Mouse (Mus musculus) c-Kit-positive CD71-negative TER-119-negative erythroid progenitor cells, embryonic 14.5 days (primary cell): ENCODE measurements around the gene B4galt1.
A peak's percentile ranks its signal among the peaks of the same experiment; 100 is the strongest.
"Not testable (repeated sequence)": the region's sequence is repeated elsewhere in the genome, so short reads cannot be mapped to it uniquely, and the experiment has no call there.

ENCODE experiments used
- DNase-seq: peaks from one replicate; pipeline ENCODE4 v3.0.0-alpha.2; 2013; ENCODE audit warnings: low read depth

The B4galt1 gene

DNA sequence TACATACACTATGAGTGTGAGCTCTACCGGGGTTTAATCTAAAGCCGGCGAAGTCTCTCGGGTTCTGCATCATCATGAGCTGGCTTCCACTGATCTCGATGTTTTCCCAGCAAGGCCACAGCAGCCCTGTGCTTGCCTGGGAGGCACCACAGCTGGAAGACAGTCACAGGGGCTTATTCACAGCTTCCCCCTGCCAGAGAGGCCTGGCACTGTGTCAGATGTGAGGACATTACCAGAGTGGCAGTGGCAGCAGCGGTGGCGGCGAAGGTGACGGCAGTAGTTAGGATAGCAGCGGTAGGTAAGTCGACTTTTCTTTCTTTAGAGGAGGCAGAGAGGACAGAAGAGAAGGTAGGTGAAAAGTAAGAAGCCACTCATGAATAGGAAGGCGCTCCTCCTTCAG is 35.9 kb downstream of the B4galt1 start:
- DNase-seq: no peak

DNA sequence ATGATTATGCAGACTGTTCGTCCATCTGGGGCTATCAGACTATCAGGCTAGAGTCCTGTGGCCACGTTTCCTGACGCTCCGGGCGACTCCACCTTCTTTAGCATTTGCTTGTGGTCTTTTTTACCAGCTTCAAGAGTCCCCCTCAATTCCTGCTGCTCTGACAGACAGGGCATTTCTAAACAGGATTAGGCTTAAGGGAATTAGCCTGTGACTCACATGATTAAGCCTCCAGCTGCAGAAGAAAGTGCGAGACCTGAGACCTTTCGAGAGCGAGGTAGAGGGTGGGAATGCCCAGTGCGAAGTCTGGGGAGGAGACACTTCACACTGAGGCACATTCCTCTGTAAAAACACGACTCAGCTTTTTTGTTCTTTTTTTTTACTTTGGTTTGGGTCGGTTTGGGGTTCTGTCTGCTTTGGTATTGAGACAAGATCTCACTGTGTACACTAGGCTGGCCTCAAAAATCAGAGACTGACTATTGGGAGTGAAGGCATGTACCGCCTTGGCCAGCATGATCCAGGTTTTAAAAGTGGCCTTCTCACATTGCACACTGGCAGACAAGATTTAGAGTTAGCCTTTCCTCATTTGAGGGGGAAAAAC is 37.9 kb downstream of the B4galt1 start:
- no peak for DNase-seq

DNA sequence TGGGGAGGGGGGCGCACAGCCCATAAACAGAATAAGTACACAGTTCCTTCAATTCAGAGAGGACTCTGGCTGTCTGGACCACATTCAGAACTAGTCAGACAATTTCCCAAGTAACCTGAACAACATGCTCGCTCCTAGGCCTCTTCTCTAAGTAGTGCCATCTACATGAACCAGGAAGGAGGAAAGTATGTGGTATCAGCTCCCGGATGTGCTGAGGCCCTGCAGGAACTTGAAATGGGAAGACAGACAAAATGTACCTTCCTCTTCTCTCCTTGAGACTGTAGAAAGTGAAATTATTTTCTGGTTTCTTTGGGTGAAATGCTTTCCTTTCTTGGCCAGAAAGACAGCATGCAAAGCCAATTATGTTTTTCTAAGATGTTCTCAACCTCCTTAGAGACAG is 38.7 kb downstream of the B4galt1 start:
- no peak for DNase-seq

DNA sequence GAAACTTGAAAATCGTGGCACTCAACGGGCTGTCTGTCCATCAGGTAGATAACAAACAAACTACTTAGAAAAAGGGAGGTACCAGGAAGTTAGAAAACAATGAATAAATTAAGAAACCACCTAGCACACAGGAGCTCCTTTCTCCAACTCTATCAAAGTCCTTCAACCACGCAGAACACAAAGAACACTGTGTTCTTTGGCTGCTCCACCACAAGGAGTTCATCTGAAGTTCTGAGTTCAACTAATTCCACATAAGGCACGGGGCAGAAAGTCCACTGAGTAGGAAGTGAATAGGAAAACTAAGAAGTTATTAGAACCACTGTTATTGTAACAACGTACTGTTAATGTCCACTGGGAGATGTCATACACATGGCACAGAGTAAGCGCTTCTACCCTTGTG is 39.4 kb downstream of the B4galt1 start:
- DNase-seq: no peak

DNA sequence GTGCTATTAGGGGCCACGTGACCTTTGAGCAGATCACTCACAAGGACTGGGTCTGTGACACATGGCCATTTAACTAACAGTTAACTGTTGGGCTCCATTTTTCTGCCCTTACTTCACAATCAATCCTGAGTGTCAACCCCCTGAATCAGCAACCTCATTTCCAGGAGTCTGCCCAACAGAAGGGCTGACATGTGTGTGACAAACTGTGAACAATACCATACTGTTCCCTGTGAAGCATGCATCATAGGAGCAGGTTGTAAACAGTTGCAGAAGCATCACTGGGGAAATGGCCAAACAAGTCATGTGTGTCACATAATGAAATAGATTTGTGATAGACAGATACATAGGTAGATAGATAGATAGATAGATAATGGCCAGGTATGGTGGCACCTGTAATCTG is 40.9 kb downstream of the B4galt1 start:
- no peak for DNase-seq

DNA sequence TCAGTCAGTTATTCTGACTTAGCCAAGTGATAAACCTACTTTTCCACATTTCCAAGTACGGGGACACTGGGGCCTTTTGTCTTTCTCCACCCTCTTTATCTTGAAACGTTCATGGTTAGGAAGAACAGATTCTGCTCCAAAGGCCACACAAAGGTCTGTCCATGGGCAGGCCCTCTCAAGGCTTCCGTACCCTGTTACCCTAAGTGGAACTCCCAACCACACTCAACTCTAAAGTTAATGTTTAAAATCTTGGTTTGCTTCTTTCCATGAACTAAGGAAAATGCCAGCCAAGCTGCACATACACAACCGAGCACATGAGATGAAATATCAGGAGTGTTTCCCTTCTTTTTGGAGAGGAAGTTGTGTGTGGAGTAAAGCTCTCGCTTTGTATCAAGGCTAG is 43.3 kb downstream of the B4galt1 start:
- no peak for DNase-seq

DNA sequence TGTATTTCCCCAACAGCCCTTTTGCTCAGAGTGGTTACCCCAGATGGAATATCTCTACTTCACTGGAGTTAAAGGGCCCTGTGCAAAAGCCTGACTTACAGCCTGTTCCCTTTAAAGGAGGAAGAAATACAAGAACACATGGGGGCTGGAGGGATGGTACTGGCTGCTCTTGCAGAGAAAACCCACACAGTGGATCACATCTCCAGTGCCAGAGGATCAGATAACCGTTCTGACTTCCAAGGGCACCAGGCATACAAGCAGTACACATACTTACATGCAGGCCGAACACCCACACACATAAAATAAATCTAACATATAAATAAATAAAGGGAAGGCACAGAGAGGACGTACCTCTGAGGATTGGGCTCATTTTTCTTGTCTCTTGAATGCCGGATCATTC is 46.4 kb downstream of the B4galt1 start:
- DNase-seq: no peak

DNA sequence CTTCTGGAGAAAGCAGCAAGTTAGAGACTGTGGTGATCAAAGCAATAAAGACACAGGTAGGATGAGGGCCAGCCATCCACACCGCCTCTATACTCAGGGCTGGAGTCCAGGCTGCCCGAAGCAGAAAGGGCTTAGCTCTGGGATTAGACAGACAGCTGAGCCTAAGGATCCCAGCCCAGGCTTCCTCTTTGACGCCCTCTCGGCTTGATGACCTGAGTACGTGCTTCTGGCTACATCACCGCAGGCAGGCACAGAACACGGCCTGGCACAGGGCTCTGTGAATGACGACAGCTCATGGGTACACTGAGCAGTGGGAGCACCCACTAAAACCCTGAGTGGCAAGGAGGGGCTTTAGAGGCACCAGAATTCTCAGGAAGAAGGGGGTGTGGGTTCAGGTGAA is 48.4 kb downstream of the B4galt1 start:
- no peak for DNase-seq

DNA sequence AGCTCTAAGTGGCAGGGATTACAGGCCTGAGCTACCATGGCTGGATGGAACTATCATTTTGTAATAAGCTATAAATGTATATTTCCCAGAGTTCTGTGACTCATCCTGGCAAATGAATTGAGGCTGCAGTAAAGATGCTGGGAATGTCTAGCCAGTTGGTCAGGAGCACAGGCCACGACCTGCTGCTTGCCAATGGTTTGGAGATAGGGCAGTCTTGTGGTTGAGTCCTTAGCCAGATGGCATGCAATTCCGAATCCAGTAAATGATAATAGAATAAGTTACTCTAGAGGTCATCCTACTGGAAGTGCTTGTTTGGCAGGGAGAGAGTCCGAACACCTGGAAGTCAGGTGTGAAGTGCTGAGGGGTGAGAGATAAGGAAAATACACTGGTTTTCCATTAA is 51.0 kb downstream of the B4galt1 start:
- DNase-seq: no peak

DNA sequence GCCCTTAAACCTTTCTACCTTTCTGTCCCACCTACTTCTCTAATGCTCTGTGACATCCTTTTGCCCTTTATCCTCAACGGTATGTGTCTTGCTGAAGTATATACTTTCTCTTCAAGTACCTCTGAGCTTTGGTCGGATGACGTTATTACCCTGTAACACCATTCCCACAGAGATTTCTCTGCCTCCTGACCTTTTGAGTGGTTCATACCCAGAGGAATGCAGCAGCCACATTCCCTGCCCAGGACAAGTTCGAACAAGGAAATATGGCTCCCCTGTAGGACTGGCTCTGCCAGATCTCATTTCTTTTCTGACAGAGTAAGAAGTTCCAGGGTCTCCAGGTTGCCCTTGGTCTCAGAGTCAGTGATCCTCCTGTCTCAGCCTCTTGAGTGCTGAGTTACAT is 51.9 kb downstream of the B4galt1 start:
- no peak for DNase-seq

DNA sequence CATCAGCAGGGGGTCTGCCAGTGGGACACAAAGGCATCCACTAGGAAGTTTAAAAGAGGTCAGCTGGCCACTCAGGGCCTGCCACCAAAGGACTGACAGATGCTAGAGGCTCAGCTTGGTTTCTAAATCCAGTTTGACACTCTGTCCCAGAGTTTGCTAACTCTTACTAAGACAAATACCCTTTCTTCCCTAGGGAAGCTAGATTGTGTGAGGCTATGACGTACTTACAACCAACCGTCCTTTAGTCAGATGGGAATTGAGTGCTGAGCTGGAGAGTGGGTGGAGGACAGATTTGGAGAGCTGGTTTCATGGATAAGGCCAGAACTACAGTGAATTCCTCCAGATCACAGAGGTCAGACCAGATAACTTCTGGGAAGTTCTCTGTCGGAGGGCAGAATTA is 52.9 kb downstream of the B4galt1 start:
- no peak for DNase-seq

DNA sequence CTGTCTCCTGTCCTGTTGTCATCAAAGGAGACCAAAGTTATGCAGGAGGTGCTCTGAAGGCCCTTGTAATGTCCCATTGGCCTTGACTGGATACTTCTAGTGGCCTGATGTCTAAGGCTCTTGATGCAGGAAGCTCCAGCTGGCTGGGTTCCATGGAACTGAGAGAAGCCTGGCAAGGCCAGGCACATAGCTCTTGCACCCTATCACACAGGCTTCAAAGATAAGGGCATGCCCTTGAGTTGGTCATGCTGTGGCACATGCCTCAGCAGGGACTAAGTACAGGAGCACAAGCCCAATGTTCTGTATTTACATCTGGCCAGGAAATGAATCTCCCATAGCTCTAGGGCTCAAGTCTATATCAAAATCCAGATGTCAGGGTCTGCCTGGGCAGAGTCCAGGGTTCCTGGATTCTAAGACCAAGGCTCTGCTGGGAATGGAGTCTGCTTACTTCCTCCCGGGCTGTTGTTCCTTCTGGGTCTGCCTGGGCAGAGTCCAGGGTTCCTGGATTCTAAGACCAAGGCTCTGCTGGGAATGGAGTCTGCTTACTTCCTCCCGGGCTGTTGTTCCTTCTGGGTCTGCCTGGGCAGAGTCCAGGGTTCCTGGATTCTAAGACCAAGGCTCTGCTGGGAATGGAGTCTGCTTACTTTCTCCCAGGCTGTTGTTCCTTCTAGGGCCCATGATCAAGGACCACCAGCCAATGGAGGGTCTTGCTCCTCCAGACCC is 54.8 kb downstream of the B4galt1 start:
- not testable (repeated sequence) for DNase-seq

DNA sequence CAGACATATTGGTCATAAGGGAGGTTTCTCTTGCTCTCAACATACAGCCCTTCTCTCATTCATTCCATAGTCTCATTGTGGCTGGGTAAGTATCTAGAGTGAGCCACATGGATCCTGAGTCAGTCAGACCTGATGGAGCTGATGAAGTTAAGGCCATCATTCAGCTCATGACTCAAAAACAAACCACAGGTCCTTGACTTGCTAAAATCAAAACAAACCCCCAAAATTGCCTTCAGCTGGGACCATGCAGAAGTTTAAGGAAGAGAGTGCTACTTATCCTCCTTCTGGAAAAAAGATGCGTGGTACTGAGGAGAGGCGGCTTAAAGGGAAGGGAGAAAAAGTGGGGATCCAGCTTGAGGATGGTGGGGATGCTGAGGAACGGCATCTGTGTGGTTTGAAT is 58.0 kb downstream of the B4galt1 start:
- DNase-seq: no peak

DNA sequence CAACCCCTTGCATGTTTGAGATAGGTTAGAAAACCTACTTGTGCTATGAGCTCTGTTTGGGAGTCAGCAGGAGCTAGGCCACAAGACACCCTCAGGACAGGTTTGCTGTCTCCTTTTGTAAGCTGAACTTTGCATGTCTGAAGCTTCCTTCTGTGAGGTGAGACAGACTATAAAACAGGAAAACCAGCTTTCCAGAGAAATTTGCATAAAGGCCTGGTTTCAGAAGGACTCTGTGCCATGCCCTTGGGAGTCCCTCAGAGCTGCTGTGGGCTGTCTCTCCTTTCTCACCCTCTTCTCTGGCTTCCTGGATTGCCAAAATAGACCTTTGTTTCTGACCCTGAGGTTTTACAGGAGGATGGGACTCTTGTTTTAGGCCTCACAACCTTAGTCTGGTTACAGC is 59.5 kb downstream of the B4galt1 start:
- no peak for DNase-seq

DNA sequence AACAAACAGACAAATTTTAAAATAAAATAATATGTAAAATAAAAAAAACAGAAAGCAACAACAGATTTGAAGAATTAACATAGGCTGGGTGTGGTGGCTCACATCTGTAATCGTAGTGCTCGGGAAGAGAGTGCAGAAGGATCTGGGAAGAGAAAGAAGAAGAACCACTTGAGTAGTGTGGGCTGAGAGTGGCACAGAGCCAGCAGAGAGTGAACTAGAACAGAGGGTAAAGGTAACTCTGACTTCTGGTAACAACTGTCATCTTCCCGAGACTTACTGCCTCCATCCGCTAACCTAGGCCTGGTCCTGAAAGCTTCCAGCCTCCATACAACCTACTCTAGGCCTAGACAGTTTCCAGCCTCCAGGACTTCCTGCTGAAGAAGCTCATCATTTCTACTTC is 62.6 kb downstream of the B4galt1 start:
- DNase-seq: no peak

DNA sequence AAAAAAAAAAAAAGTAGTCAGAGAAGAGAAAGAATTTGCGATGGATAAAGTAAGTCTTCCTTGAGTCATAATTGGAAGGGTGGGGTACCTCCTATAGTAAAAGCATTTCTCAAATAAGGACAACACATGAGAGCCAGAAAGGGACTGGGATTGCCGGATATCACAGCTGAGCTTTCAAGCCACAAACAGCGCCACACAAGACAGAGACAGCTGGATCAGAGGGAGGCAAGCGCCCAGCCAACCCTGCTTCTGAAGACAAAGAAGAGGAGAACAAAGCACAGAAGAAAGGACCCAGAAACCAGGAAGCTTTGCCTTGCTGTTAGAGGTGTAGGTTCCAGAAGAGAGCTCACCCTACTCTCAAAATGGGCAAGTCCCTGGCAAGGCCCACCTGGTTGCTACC is 67.2 kb downstream of the B4galt1 start:
- DNase-seq: no peak

DNA sequence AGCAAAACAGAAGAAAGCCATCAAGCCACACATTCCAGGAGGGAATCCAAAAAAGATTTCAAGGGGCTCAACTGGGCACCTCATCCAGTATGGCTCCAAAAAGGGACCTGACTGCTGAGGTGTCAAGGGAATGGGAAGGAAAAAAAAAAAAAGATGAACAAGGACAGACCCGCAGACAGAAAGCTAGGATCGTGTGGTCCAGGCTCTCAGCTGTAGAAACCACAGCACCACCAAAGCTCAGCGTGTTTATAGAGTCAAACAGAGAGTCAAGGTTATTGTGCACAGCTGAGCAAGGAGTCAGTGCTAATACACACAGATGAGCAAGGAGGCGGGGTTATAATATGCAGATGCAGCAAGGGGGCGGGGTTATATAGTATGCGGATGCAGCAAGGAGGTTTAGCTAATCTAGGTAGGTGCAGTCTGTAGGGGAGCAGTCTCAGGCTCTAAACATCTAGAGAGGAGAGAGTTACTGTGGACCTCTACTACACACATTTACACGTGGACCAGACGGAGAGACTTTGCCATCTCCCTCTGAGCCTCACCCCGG is 68.1 kb downstream of the B4galt1 start:
- no peak for DNase-seq

DNA sequence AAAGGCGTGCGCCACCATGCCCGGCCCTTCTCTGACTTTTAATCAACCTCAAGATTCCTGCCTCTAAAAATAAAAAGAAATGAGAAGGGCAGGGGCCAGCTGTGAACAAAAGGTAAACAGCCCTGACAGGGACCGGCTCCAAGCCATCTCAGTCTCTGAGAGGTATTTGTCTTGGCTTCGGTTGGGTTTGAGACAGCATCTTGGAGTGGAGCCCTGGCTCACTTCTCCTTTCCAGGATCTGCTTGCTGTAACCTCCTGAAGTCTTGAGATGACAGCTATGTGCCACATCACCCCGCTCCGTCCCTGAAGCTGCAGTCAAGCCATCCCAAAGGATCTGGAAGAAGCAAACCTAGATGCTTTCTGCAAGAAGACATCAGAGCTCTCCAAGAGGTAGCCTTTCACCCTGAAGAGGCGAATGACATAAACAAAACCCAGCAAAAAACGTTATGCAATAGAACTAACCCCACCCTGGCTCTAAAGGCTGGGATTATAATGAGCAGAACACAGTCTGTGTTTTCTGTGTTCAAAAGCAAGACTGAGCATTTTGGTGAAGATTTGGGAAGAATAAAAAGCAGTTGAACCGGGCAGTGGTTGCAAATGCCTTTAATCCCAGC is 69.1 kb downstream of the B4galt1 start:
- DNase-seq: no peak

DNA sequence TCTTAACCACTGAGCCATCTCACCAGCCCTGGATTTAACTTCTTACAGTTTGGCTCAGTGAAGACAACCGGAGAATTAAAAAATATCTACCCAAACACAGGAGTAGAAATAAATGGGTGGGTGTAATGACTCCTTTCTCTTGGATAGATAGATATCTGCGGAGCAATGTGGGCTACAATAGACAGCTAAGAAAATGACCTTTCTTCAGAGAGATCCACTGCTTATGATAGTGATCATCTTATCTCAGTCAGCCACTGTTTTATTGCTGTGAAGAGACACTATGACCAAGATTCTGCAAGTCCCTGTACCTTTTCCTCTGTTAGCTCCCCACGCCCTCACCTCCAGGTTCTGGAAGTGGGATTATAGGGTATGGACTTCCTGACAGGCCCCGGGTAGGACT is 70.8 kb downstream of the B4galt1 start:
- no peak for DNase-seq

DNA sequence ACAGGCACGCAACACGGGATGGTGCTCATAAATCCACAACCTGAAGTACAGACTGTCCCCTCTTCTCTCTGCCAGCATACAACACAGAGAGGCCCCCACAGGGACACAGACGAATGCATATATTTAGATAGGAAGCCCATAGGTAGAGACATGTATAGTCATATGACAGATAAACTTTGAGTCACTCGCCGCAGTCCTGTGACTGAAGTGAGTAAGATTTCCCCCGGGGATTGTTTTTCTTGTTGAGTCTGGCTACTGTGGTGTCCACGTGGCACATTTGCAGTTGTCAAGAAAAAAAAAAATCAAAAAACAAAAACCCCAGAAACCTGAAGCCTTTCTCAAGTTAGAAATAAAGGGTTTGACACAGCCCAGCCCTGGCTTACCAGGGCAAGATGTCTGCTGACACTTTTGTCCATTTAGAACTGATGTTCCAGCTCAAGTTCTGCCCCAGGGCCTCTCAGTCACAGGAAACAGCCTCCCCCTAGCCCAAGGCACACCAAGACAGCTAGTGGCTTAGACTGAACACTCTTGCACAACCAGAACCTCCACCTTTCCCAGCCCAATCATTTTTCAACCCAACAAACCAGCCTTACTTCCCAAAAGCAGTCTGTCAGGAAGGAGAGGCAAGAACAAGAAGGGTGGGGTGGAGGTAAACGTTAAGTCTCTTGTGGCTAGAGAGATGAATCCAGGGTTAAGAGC is 71.9 kb downstream of the B4galt1 start:
- peak; percentile 70 for DNase-seq

DNA sequence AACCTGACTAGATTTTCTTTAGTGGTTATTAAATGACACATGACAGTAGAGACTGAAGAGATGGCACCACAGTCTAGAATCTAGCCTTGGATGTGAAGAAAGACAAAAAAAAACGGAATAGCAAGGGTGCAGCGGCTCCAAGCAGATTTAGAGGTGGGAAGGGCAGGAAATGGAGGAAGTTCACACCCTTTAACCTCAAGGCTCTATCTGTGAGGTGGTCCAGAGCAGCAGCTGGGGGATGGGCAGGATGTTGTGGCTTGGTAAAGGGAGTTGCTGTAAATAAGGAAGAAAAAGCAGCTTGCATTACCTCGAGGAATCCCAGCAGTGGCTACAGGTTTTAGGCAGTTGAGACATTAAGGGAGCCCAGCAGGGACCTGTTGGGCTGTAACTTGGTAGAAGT is 72.7 kb downstream of the B4galt1 start:
- peak; percentile 82 for DNase-seq

DNA sequence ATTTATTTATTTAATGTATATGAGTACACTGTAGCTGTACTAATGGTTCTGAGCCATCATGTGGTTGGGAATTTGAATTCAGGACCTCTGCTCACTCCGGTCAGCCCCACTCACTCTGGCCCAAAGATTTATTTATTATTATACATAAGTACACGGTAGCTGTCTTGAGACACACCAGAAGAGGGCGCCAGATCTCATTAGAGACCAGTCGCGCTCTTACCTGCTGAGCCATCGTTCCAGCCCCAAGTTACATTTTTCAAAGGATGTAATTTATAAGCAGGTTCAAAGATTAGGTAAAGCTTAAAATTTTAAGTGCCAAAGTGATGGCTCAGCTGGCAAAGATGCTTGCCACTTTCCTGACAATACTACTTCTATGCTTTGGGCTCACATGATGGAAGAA is 75.1 kb downstream of the B4galt1 start:
- no peak for DNase-seq

DNA sequence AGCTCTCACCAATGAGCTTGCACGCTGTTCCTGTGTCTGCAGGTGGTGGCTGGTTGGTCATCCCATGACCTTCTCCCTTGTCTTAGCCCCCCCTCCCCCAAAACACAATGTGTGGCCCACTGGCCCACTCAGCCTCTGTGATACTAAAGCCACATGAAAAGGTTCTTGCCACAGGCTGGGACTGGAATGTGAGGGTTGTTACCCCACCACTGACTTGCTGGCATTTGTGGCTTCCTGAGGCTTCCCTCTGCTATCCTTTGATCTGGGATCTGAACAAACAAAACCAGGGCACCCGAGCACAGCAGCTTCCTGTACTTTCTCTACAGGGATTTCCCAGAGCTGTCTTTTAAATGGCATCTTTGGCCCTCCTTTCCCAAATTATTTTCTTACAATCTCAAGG is 76.7 kb downstream of the B4galt1 start:
- no peak for DNase-seq
